Mouse (Mus musculus) frontal cortex, adult (tissue): ENCODE measurements around the gene Cryz.

ENCODE experiments used
- ATAC-seq: cut with Nextera tagmentation; 2 replicates; pipeline ENCODE4 v1.9.2; 2017; ENCODE audit warnings: mild to moderate bottlenecking, moderate library complexity, mixed read lengths; ENCODE audit not compliant: low TSS enrichment

The Cryz gene

DNA sequence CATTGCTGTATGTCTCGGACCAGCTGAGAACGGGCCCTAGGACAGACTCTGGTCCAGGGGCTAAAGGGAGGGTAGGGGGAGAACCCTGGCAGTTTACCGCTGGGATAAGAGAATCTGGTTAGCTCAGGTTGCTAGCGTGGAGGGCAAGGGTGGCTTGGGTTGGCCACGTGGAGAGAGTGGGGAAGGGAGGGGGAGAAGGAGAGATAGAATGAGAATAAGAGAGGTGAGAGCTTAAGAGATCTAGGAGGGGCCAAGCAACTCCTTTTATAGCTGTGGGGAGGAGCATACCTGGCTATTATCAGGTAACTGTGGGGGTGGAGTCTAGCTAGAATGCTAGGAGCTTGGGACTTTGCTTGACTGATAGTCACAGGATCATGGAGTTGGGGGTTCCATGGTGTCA lies 74.5 kb downstream of the Cryz start:
- no peak for ATAC-seq
